Mouse (Mus musculus) kidney, adult 2 months (tissue): ENCODE measurements at regions not wholly inside any gene's neighbourhood (a gene's known extent, or its start where the extent isn't known, plus 50 kb on each side); places are given as distances from the start of the nearest gene placed in this dataset.

Source experiments
- DNase-seq: peaks from one replicate; pipeline ENCODE4 v3.0.0; 2021
- H3K27ac ChIP-seq: fragments of 200-500 bp; 2 replicates; pipeline ENCODE4 v1.5.1; 2012; ENCODE audit warnings: low read depth, low read length, control low read depth, inconsistent platforms; ENCODE audit not compliant: insufficient read depth
- H3K27me3 ChIP-seq: fragments of 200-500 bp; replicated peaks from 2 replicates; pipeline ENCODE4 v1.6.1; 2012; ENCODE audit warnings: mild to moderate bottlenecking, moderate library complexity, low read length, inconsistent platforms; ENCODE audit not compliant: control insufficient read depth, insufficient read depth
- H3K36me3 ChIP-seq: fragments of 200-500 bp; 2 replicates; pipeline ENCODE4 v1.6.1; 2012; ENCODE audit warnings: mild to moderate bottlenecking, moderate library complexity, low read length, inconsistent platforms; ENCODE audit not compliant: control insufficient read depth, insufficient read depth
- H3K4me1 ChIP-seq: fragments of 200-500 bp; 2 replicates; pipeline ENCODE4 v1.6.1; 2011; ENCODE audit warnings: low read length; ENCODE audit not compliant: control insufficient read depth, insufficient read depth
- H3K4me3 ChIP-seq: fragments of 200-500 bp; 2 replicates; pipeline ENCODE4 v1.5.1; 2011; ENCODE audit warnings: mild to moderate bottlenecking, low read depth, low read length, control low read depth; ENCODE audit not compliant: insufficient read depth
- CTCF ChIP-seq: fragments of 200-500 bp; conservative IDR thresholded peaks from 2 replicates; pipeline ENCODE4 v1.5.1; 2011; ENCODE audit warnings: low read depth, mild to moderate bottlenecking, control low read depth, low read length, moderate library complexity, mixed read lengths; ENCODE audit not compliant: insufficient read depth, insufficient read length
- POLR2A ChIP-seq: fragments of 200-500 bp; IDR thresholded peaks from one replicate; pipeline ENCODE4 v1.6.1; 2011; ENCODE audit warnings: low read depth, low read length, control low read depth
- WGBS: fragments of 180-500 bp; shearing (Covaris S2); methylation state at CpG from one replicate; pipeline ENCODE4 v1.1.7; 2018; 5-methylcytosine and 5-hydroxymethylcytosine counted together

DNA sequence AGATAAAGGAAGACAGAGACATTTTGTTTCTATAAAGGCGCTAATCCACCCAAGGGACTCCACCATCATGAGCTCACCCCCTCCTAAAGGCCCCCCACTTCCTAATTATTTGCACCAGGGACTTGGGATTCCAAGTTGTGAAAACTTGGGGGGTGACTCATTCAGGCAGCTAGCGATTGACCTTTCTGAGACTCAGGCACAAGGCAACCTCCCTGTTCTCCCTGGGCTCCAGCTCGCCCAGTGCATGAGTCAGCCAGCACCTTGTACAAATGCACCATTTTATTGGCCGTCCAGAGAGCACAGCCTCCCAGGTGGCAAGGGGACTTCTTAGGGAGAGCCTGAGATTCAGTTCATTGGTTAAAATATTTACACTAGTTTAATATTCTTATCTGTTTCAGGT is 78.0 kb upstream of the Dio3 start:
- H3K27me3 ChIP-seq: no peaks in the 10 kb centered on the region
- H3K4me1 ChIP-seq: no peaks in the 10 kb centered on the region; the same call in 1 of the 2 replicates
- DNase-seq: no peak
- no peak overlapping the region for H3K27ac ChIP-seq
- no peak overlapping the region for H3K4me3 ChIP-seq
- no peaks in the 10 kb centered on the region for H3K36me3 ChIP-seq
- 75% methylated on average over 4 of the region's 4 CpGs for WGBS
- TF ChIP-seq POLR2A: no peak

GRCm38 (mm10) chr12:110203271-110204014 is 75.4 kb upstream of the Dio3 start:
- Histone ChIP-seq H3K4me3 (no peak overlapping the region), H3K27me3 (no peaks in the 10 kb centered on the region), H3K27ac (no peak overlapping the region), H3K4me1 (peaks cover 4% of the 10 kb centered on the region; the same call in 1 of the 2 replicates), H3K36me3 (no peaks in the 10 kb centered on the region)
- WGBS: 53% methylated on average over 13 of the region's 13 CpGs
- TF ChIP-seq CTCF (no peak), POLR2A (no peak)
- DNase-seq: peak; percentile 32

DNA sequence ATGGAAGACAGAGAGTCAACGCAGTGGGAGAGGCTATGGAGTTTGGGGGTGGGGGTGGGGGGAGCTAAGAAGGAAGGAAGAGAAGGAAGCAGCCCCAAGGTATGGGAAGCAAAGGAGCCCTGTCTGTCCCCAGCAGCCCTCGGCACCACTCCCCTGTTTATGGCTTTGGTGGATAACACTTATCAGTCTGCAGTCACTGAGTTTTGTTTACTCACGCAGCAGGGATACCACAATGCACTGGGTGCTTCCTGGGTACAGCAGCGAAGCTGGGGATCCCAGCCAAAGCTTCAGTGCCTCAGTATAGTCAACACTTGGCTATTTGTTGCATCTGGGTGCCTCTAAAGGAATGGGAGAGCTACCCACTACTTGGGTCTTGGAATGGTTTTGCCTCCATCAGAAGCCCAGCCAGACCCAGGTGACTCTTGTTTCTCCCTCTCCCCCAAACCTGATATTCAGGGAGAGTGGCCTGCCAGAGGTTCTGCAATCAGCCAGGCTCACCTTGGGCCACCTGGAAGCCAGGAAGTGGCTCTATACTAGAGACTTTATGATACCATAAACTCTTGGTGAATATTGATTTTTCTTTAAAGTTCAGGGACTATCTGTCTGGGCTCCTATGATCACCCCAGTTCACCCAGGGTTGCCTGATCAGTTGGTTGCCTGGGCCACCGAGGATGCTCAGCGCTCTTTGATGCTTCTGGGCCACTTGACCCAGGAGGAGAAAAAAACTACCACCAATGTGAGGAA is 74.5 kb upstream of the Dio3 start:
- Histone ChIP-seq H3K27ac (no peak overlapping the region), H3K27me3 (no peaks in the 10 kb centered on the region), H3K4me3 (no peak overlapping the region), H3K4me1 (peaks cover 4% of the 10 kb centered on the region; the same call in 1 of the 2 replicates), H3K36me3 (no peaks in the 10 kb centered on the region)
- DNase-seq: no peak
- no peak for TF ChIP-seq POLR2A
- 76% methylated on average over 6 of the region's 6 CpGs for WGBS

DNA sequence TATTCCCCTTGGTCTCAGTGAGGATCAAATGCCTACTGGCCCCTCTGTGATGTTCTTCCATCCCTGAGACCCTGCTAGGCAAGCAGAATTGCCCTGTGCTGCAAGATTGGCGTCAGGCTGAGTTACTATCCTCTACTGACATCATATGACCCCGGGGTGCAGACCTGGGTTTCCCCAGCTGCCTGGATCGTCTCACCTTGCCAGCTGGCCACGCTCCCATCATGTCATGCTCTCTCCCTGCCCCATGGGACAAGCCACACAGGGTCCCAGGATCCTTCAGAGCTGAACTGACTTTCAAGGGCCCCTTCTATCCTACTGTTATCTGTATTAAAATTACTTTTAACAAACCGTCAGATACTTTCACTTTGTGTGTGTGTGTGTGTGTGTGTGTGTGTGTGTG is 72.6 kb upstream of the Dio3 start:
- Histone ChIP-seq H3K4me3 (no peak overlapping the region), H3K27ac (no peak overlapping the region), H3K27me3 (no peaks in the 10 kb centered on the region), H3K36me3 (no peaks in the 10 kb centered on the region), H3K4me1 (0 out of 2 replicates have a peak, but pooled peaks cover 4% of the 10 kb centered on the region)
- no peak for TF ChIP-seq CTCF
- TF ChIP-seq POLR2A: no peak
- peak; percentile 64 for DNase-seq
- WGBS: 26% methylated on average over 5 of the region's 5 CpGs

DNA sequence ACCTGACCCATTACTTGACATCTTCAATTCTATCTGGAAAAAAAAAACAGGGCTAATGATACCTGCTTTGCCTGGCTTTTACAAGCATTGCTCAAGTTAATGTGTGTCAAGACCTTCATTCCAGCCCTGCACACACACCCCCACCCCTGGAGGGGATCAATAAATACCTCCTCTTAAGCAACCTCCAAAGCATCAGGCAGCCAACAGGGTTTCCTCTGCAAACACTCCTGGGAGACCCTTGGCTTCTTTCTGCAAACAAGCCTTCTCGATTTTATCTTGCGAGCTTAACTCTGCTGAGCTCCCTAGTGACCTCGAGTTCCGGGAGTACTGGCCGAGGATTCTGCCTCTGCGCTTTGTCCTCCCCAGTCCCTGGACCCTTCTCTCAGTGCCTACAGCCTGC is 72.1 kb upstream of the Dio3 start:
- 19% methylated on average over 6 of the region's 6 CpGs for WGBS
- TF ChIP-seq POLR2A: no peak
- no peak for TF ChIP-seq CTCF
- H3K27me3 ChIP-seq: no peaks in the 10 kb centered on the region
- H3K4me3 ChIP-seq: no peak overlapping the region
- DNase-seq: peak; percentile 25
- H3K4me1 ChIP-seq: 0 out of 2 replicates have a peak, but pooled peaks cover 4% of the 10 kb centered on the region
- no peaks in the 10 kb centered on the region for H3K36me3 ChIP-seq
- H3K27ac ChIP-seq: no peak overlapping the region

GRCm38 (mm10) chr12:110207246-110207852 is 71.5 kb upstream of the Dio3 start:
- H3K4me1 ChIP-seq: 0 out of 2 replicates have a peak, but pooled peaks cover 4% of the 10 kb centered on the region
- no peak overlapping the region for H3K27ac ChIP-seq
- H3K4me3 ChIP-seq: no peak overlapping the region
- WGBS: 65% methylated on average over 9 of the region's 9 CpGs
- no peak for TF ChIP-seq CTCF
- no peak for TF ChIP-seq POLR2A
- no peaks in the 10 kb centered on the region for H3K27me3 ChIP-seq
- DNase-seq: no peak
- no peaks in the 10 kb centered on the region for H3K36me3 ChIP-seq

- Histone ChIP-seq H3K27me3 (no peaks in the 10 kb centered on the region), H3K36me3 (no peaks in the 10 kb centered on the region), H3K27ac (no peak overlapping the region), H3K4me3 (no peak overlapping the region), H3K4me1 (peaks cover 6% of the 10 kb centered on the region; the same call in 1 of the 2 replicates)
- 71% methylated on average over 4 of the region's 4 CpGs for WGBS
- no peak for DNase-seq
- no peak for TF ChIP-seq CTCF
- TF ChIP-seq POLR2A: no peak
These were observed 66.2 kb upstream of the Dio3 start for GRCm38 (mm10) chr12:110212716-110213115.
